Mouse (Mus musculus) thymus, postnatal 14 days (tissue): ENCODE data around the gene T2.
"Not testable (repeated sequence)": the region's sequence is repeated elsewhere in the genome, so short reads cannot be mapped to it uniquely, and the experiment has no call there.

Experiments
- DNase-seq: peaks from one replicate; pipeline ENCODE4 v3.0.0; 2021

T2 gene

GRCm38 (mm10) chr17:8355692-8356091 lies at the start of gene T2:
Gene T2 (plus strand): TSS chr17:8355992.
- no peak for DNase-seq

- DNase-seq, result peak; percentile 97
These were observed 44.8 kb upstream of the T2 start, which contains the start of gene Sft2d1 for GRCm38 (mm10) chr17:8310838-8311614. Gene Sft2d1 (plus strand): TSS chr17:8311102.

GRCm38 (mm10) chr17:8311751-8312150 lies 44.0 kb upstream of the T2 start:
- DNase-seq, result no peak

- no peak for DNase-seq
These were observed 41.8 kb upstream of the T2 start for GRCm38 (mm10) chr17:8313976-8314375.

DNA sequence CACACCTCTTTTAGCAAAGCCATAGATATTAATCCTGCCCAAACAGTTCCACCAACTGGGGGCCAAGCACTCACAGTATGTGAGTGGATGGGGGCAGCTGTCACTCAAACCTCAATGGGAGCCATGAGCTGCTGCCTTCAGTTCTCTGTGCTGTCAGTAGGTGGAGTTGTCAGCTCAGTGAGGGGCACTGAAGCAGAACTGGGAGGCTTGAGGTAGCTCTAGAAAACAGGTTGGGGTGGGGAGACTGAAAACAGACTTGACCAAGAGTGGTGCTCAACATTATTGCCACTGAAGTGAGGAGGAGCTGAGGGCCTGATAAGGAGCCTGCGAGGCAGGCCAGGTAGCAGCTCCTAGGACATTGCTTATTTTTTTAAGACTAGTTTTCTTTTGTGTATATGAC lies 39.5 kb upstream of the T2 start:
- peak; percentile 37 for DNase-seq

DNA sequence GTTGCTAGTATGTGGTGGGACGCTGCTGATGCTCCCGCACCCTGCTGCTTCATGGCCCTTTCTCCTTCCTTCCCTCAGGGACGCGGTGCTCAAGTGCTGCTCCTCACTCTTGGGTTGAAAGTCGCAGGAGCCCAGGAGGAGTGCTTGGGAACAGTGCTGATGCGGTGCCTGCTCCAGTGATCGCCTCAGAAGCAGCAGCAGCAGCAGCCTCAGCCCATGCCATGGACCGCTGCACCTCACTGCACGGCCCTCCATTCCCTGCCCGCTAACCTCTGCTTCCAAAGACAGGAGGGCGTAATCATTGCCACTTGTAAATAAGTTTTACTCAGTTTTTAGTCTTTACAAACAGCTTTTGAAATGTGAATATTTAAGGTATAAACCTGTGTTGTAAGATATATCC lies 28.9 kb upstream of the T2 start:
- DNase-seq, result not testable (repeated sequence)

- DNase-seq, result peak; percentile 47
These were observed 27.1 kb upstream of the T2 start for GRCm38 (mm10) chr17:8328511-8329174.

GRCm38 (mm10) chr17:8330602-8331001 lies 25.2 kb upstream of the T2 start:
- no peak for DNase-seq

- DNase-seq, result not testable (repeated sequence)
These were observed 18.6 kb upstream of the T2 start, which contains the start of gene Prr18 for GRCm38 (mm10) chr17:8337159-8337558. Gene Prr18 (plus strand): TSS chr17:8337459.

GRCm38 (mm10) chr17:8339666-8340374 lies 16.0 kb upstream of the T2 start:
- DNase-seq, result no peak

GRCm38 (mm10) chr17:8340407-8341359 lies 15.1 kb upstream of the T2 start:
- DNase-seq, result peak; percentile 23

DNA sequence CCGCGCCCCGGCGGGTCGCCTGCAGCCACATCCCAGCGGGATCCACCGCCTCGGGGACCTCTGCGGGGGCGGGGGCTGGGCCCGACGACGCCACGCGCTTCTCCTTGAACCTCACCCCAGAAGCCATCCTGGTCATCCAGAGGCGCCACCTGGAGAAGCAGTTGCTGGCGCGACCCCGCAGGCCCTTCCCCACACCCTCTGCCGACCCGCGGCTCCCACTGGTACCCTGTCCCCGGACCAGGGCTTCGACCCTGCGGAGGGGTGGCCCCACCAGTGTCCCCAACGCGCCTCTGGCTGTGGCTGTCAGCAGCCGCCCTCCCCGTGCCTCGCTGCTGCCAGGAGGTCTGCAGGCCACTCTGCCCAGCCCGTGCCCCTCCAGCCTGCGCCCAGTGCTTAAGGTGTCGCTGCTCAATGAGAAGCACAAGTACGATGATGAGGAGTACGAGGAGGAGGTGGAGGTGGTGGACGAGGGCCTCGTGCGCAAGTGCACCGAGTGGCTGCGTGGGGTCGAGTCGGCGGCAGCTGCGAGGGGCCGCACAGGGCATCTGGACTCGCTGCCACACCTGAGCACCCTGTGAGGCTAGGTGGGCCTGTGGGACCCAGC lies 14.3 kb upstream of the T2 start:
- DNase-seq, result peak; percentile 11

GRCm38 (mm10) chr17:8342706-8343105 lies 13.1 kb upstream of the T2 start:
- peak; percentile 57 for DNase-seq

- DNase-seq, result no peak
These were observed 12.4 kb upstream of the T2 start for GRCm38 (mm10) chr17:8343416-8343815.

DNA sequence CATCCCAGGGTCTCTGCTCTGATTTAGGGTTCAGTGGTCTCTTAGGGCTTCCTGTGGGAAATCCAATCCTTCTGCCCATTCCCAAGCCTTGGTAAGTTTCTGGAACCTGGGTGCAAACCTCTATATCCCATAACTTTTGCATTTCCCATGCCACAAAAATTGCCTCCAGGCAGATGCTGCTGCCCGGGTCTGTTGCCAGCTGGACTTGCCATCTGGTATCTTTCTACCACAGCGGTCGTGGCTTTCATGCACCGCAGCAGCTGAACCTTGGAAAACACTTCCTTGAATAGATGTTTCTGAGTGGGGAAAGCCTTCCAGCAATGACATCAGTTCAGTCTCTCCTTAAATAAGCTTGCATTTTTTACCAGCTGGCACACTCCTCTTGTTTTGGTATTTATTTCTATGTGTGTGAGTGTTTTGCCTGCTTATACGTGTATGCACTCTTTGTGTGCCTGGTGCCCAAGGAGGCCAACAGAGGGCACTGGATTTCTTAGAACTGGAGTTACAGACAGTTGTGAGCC lies 8.0 kb upstream of the T2 start:
- no peak for DNase-seq

DNA sequence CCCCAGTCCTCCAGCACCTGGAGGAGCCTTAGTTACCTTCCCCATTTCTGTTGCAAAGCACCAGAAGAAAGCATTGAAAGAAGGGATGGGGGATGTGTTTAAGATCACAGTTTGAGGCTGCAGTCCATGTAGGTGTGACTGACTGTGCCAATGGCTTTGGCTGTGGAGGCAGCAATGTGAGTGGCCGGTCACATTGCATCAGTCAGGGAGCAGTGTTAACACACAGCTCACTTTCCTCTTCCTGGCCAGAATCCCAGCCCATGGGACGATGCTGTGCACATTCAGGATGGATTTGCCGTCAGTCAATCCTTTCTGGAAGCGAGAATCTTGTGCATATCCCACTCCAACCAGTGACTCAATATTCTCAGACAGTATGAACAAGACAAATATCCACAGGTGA lies 6.9 kb upstream of the T2 start:
- no peak for DNase-seq

GRCm38 (mm10) chr17:8351088-8351487 lies 4.7 kb upstream of the T2 start:
- DNase-seq, result no peak

DNA sequence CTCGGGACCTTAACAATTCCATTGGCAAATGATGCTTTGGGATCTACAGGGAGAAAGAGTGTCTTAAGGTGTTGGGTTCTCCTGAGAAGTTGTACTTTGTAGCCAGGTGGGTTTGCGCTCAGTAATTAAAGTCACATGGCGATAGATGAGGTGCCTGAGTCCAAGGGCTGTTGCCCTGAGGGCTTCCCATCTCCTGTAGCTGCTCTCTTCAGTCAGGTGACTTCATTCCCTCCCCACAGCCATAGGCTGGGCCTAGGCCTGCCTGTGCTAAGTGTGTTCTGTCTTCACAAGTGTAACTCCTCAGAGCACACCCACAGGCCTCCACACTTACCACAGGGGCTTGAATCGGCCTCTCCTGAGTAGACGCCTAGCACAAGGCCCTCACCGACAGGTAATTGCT lies 1.7 kb downstream of the T2 start:
- no peak for DNase-seq

DNA sequence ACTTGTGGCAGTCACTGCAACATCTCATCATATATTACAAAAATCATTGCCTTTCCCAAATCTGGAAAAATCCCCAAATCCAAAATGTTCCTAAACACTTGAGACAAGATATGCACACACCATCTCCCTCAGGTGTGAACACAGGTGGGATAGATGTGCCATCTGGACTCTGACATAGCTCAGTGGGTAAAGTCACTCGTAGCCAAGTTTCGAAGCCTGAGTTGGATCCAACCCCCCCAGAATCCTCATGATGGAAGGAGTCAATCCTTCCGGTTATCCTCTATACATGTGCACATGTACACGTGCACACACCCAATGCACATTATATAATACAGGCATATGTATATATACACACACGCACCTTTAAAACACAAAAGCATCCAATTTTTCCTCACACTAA lies 5.1 kb downstream of the T2 start:
- DNase-seq, result no peak

GRCm38 (mm10) chr17:8361281-8362103 lies 5.7 kb downstream of the T2 start:
- DNase-seq, result no peak
